ENCODE assay signal across 9 mouse cellular contexts in genomic region chr12:103214270-103214669, GRCm38 (mm10). TPM values are rescaled to one million over a fixed set of nuclear protein-coding genes. Genes with fewer than 3 reads are reported as not detected.
DNase-seq lines count a peak whose midpoint lies in the region; ATAC-seq lines count a peak whose summit lies in the region.
"Had no signal": no experiment of that assay in that cellular context is flagged by ENCODE, and none has a peak within 500 bp of the region (broad histone marks: within the 10 kb centered on the region; RNA-seq: fewer than 3 reads in every experiment).

No protein-coding gene starts in this region.

- H3K4me1 ChIP-seq in heart, embryonic 16.5 days (ENCODE audit: control insufficient read depth, insufficient read depth, low read length) = peaks cover 15% of the 10 kb centered on the region

- DNase-seq in layer of hippocampus, postnatal 10 days (ENCODE audit: low spot score in 2 of 2) = peak; percentile 32 to 52
- DNase-seq in layer of hippocampus, adult 8-10 months (ENCODE audit: low spot score in 2 of 2) = no peak
- peak; percentile 73 for DNase-seq in adrenal gland, postnatal 25 days
- peak; percentile 6 for DNase-seq in lung, postnatal 14 days
- no peak for DNase-seq in urinary bladder, postnatal 14 days (ENCODE audit: low spot score)
- DNase-seq in cerebellum, adult 18-20 months = no peak
- DNase-seq in left cerebral cortex, postnatal 14 days (ENCODE audit: low spot score in 2 of 2) = no peak

- 22% methylated on average over 10 of the region's 10 CpGs for WGBS in heart, embryonic 16.5 days

- H3K9ac ChIP-seq in heart, embryonic 16.5 days (ENCODE audit: low read length) = no peak overlapping the region

- no peaks in the 10 kb centered on the region; the same call in 1 of the 2 replicates for H3K27me3 ChIP-seq in heart, embryonic 16.5 days (ENCODE audit: control insufficient read depth, insufficient read depth, low read length)

- H3K27ac ChIP-seq in heart, embryonic 16.5 days (ENCODE audit: low read length) = 0 out of 2 replicates have a peak overlapping the region, but pooled peaks have one; percentile 20
- H3K27ac ChIP-seq: macrophage had no signal

- H3K9me3 ChIP-seq in heart, embryonic 16.5 days (replicated peaks; ENCODE audit: control insufficient read depth, low read length) = no peaks in the 10 kb centered on the region

- intact Hi-C loops in left cerebral cortex, postnatal 14 days (cut with DNase I) = no loop called here

- H3K36me3 ChIP-seq in heart, embryonic 16.5 days (ENCODE audit: control insufficient read depth, insufficient read depth) = no peaks in the 10 kb centered on the region

- peak overlapping the region; percentile 23 for H3K4me2 ChIP-seq in heart, embryonic 16.5 days (ENCODE audit: low read depth, low read length)

- H3K4me3 ChIP-seq in heart, embryonic 16.5 days (ENCODE audit: low read length) = no peak overlapping the region

- peak; percentile 84 for ATAC-seq in heart, embryonic 16.5 days (replicated peaks; ENCODE audit: extremely low read depth, insufficient read depth, low FRiP score)

RNA-seq across cellular contexts. Expression of gene Prima1, which starts 27.7 kb away (rescaled TPM):
- total RNA-seq in layer of hippocampus, postnatal 10 days (2021) = 1 to 10 TPM; 1.0 to 1.9 TPM
- total RNA-seq in layer of hippocampus, adult 8-10 months (2022) = 1 to 10 TPM; 4.1 to 7.1 (median 5.0) TPM
- total RNA-seq in adrenal gland, postnatal 25 days (2021) = 1.4 and 1.8 TPM in 2 replicates
- 0.16 and 0.17 TPM in 2 replicates for polyA plus RNA-seq in heart, embryonic 16.5 days (2015; fragmentation: Nextera tagmentation; extraction: Ambion mirVana)
- 1 to 10 TPM; 2.4 to 6.5 TPM for total RNA-seq in left cerebral cortex, postnatal 14 days (2021)
- polyA plus RNA-seq: macrophage had no signal

Comparison
In these comparisons a context has a peak if more than half of its experiments do, and no peak if none do; other contexts are left out.
1. DNase-seq: peak in layer of hippocampus, postnatal 10 days (2 of 2), adrenal gland, postnatal 25 days (single experiment) and lung, postnatal 14 days (single experiment); none in layer of hippocampus, adult 8-10 months (0 of 2), urinary bladder, postnatal 14 days (single experiment), cerebellum, adult 18-20 months (0 of 2) and left cerebral cortex, postnatal 14 days (0 of 2).